In genomic region chr6:87335935-87336295, GRCm38 (mm10) we compare ENCODE assay signal across 12 mouse cellular contexts. TPM values are rescaled to one million over a fixed set of nuclear protein-coding genes. Genes with fewer than 3 reads are reported as not detected.
DNase-seq lines count a peak whose midpoint lies in the region; ATAC-seq lines count a peak whose summit lies in the region.
"Had no signal": no experiment of that assay in that cellular context is flagged by ENCODE, and none has a peak within 500 bp of the region (broad histone marks: within the 10 kb centered on the region; RNA-seq: fewer than 3 reads in every experiment).

No protein-coding gene starts in this region.

- H3K4me3 ChIP-seq in heart, embryonic 16.5 days (ENCODE audit: low read length), result peak overlapping the region; percentile 73
- no peak overlapping the region; the same call in 1 of the 2 replicates for H3K4me3 ChIP-seq in neural tube, embryonic 11.5 days (ENCODE audit: low read depth, low read length)
- peak overlapping the region; percentile 73 for H3K4me3 ChIP-seq in lung, embryonic 15.5 days

- ATAC-seq in heart, embryonic 16.5 days (replicated peaks; ENCODE audit: extremely low read depth, insufficient read depth, low FRiP score), result no peak
- no peak for ATAC-seq in neural tube, embryonic 11.5 days (ENCODE audit: insufficient read depth, low FRiP score, low TSS enrichment)
- peak; percentile 20; the same call in 1 of the 2 replicates for ATAC-seq in lung, embryonic 15.5 days (ENCODE audit: borderline replicate concordance, extremely low read depth, low FRiP score, low TSS enrichment)
- ATAC-seq: activated CD4-positive, CD25-positive, alpha-beta regulatory T cell, adult 4 months had no signal

- no peaks in the 10 kb centered on the region for H3K36me3 ChIP-seq in heart, embryonic 16.5 days (ENCODE audit: control insufficient read depth, insufficient read depth)
- no peaks in the 10 kb centered on the region for H3K36me3 ChIP-seq in neural tube, embryonic 11.5 days (ENCODE audit: control insufficient read depth, insufficient read depth, low read length)
- no peaks in the 10 kb centered on the region for H3K36me3 ChIP-seq in lung, embryonic 15.5 days

- intact Hi-C loops in heart, postnatal 14 days (cut with DNase I), result loop anchor here (1.0 to 5.0 kb wide), 2 partner anchors 51 to 235 kb away; partner anchors contain the start of gene Gkn3

- DNase-seq in heart, postnatal 14 days, result no peak
- DNase-seq in neural tube, embryonic 11.5 days (ENCODE audit: low spot score), result no peak
- no peak for DNase-seq in neural tube, embryonic 10.5 days (ENCODE audit: extremely low spot score, low spot score)
- DNase-seq in retina, embryonic 14.5 days (ENCODE audit: low spot score), result no peak
- DNase-seq in right cerebral cortex, postnatal 10 days (ENCODE audit: low spot score in 2 of 2), result no peak
- no peak for DNase-seq in thymus, postnatal 4 days

- H3K27ac ChIP-seq in heart, embryonic 16.5 days (ENCODE audit: low read length), result no peak overlapping the region
- no peak overlapping the region for H3K27ac ChIP-seq in neural tube, embryonic 11.5 days (ENCODE audit: low read depth, low read length)
- peak overlapping the region; percentile 97 for H3K27ac ChIP-seq in lung, embryonic 15.5 days

- H3K9ac ChIP-seq in heart, embryonic 16.5 days (ENCODE audit: low read length), result no peak overlapping the region
- H3K9ac ChIP-seq in neural tube, embryonic 11.5 days (ENCODE audit: low read length), result no peak overlapping the region
- H3K9ac ChIP-seq in lung, embryonic 15.5 days, result no peak overlapping the region

- peak overlapping the region; percentile 96 for H3K4me2 ChIP-seq in heart, embryonic 16.5 days (ENCODE audit: low read depth, low read length)
- peak overlapping the region; percentile 79; the same call in 1 of the 2 replicates for H3K4me2 ChIP-seq in neural tube, embryonic 11.5 days (ENCODE audit: low read depth)
- peak overlapping the region; percentile 70 for H3K4me2 ChIP-seq in lung, embryonic 15.5 days

- H3K9me3 ChIP-seq in heart, embryonic 16.5 days (replicated peaks; ENCODE audit: control insufficient read depth, low read length), result no peaks in the 10 kb centered on the region
- H3K9me3 ChIP-seq in neural tube, embryonic 11.5 days (ENCODE audit: control insufficient read depth, low read length), result no peaks in the 10 kb centered on the region
- no peaks in the 10 kb centered on the region for H3K9me3 ChIP-seq in lung, embryonic 15.5 days

- peaks cover 4% of the 10 kb centered on the region; the same call in 1 of the 2 replicates for H3K4me1 ChIP-seq in heart, embryonic 16.5 days (ENCODE audit: control insufficient read depth, insufficient read depth, low read length)
- no peaks in the 10 kb centered on the region for H3K4me1 ChIP-seq in neural tube, embryonic 11.5 days (ENCODE audit: control insufficient read depth, insufficient read depth, low read length)
- peaks cover 30% of the 10 kb centered on the region for H3K4me1 ChIP-seq in lung, embryonic 15.5 days

- peaks cover 9% of the 10 kb centered on the region for H3K27me3 ChIP-seq in heart, embryonic 16.5 days (ENCODE audit: control insufficient read depth, insufficient read depth, low read length)
- H3K27me3 ChIP-seq in neural tube, embryonic 11.5 days (ENCODE audit: control insufficient read depth, insufficient read depth, low read length), result no peaks in the 10 kb centered on the region
- H3K27me3 ChIP-seq in lung, embryonic 15.5 days, result no peaks in the 10 kb centered on the region

- 28% methylated on average over 6 of the region's 6 CpGs for WGBS in heart, embryonic 16.5 days
- WGBS in neural tube, embryonic 11.5 days, result 35% methylated on average over 6 of the region's 6 CpGs
- 27% methylated on average over 6 of the region's 6 CpGs for WGBS in lung, embryonic 15.5 days

RNA-seq across cellular contexts. Expression of gene Antxr1, which starts 0.3 kb away (rescaled TPM):
- 3.8 and 4.9 TPM in 2 replicates for polyA plus RNA-seq in heart, embryonic 16.5 days (2015; fragmentation: Nextera tagmentation; extraction: Ambion mirVana)
- 10 to 100 TPM; 19.4 to 19.5 TPM for total RNA-seq in heart, postnatal 14 days (2021)
- 6.0 and 8.7 TPM in 2 replicates for polyA plus RNA-seq in neural tube, embryonic 11.5 days (2014; fragmentation: Nextera tagmentation; extraction: Ambion mirVana)
- 12.0 and 13.6 TPM in 2 replicates for polyA plus RNA-seq in lung, embryonic 15.5 days (2015; fragmentation: Nextera tagmentation; extraction: Ambion mirVana)

RNA-seq across cellular contexts. Expression of gene Gkn1, which starts 14.8 kb away (rescaled TPM):
- polyA plus RNA-seq in heart, embryonic 16.5 days (2015; fragmentation: Nextera tagmentation; extraction: Ambion mirVana), result not detected in 2 replicates
- total RNA-seq in heart, postnatal 14 days (2021), result not detected
- polyA plus RNA-seq in neural tube, embryonic 11.5 days (2014; fragmentation: Nextera tagmentation; extraction: Ambion mirVana), result not detected in 2 replicates
- polyA plus RNA-seq in lung, embryonic 15.5 days (2015; fragmentation: Nextera tagmentation; extraction: Ambion mirVana), result not detected in 2 replicates
- total RNA-seq: hematopoietic stem cell, adult 5-6 weeks; layer of hippocampus, postnatal 10 days; megakaryocyte progenitor cell, adult 5-6 weeks had no signal
- polyA plus RNA-seq: activated CD4-positive, CD25-positive, alpha-beta regulatory T cell, adult 4 months had no signal

RNA-seq across cellular contexts. Expression of gene Gkn2, which starts 37.2 kb away (rescaled TPM):
- polyA plus RNA-seq in heart, embryonic 16.5 days (2015; fragmentation: Nextera tagmentation; extraction: Ambion mirVana), result not detected in 2 replicates
- total RNA-seq in heart, postnatal 14 days (2021), result not detected
- not detected in 2 replicates for polyA plus RNA-seq in neural tube, embryonic 11.5 days (2014; fragmentation: Nextera tagmentation; extraction: Ambion mirVana)
- polyA plus RNA-seq in lung, embryonic 15.5 days (2015; fragmentation: Nextera tagmentation; extraction: Ambion mirVana), result 0.26 TPM in 1 of 2 replicates, not detected in the other
- total RNA-seq: hematopoietic stem cell, adult 5-6 weeks; layer of hippocampus, postnatal 10 days; megakaryocyte progenitor cell, adult 5-6 weeks had no signal
- polyA plus RNA-seq: activated CD4-positive, CD25-positive, alpha-beta regulatory T cell, adult 4 months had no signal

RNA-seq across cellular contexts. Expression of gene Gkn3, which starts 52.8 kb away (rescaled TPM):
- polyA plus RNA-seq in heart, embryonic 16.5 days (2015; fragmentation: Nextera tagmentation; extraction: Ambion mirVana), result 0.62 and 1.4 TPM in 2 replicates
- 1 to 10 TPM; 1.1 to 1.7 TPM for total RNA-seq in heart, postnatal 14 days (2021)
- 0.39 TPM in 1 of 2 replicates, not detected in the other for polyA plus RNA-seq in neural tube, embryonic 11.5 days (2014; fragmentation: Nextera tagmentation; extraction: Ambion mirVana)
- 2.9 and 3.1 TPM in 2 replicates for polyA plus RNA-seq in lung, embryonic 15.5 days (2015; fragmentation: Nextera tagmentation; extraction: Ambion mirVana)
- total RNA-seq: megakaryocyte progenitor cell, adult 5-6 weeks had no signal
- polyA plus RNA-seq: activated CD4-positive, CD25-positive, alpha-beta regulatory T cell, adult 4 months had no signal
